Mouse (Mus musculus): ENCODE results near the gene AI467606. TPM values are rescaled to one million over a fixed set of nuclear protein-coding genes. Genes with fewer than 3 reads are reported as not detected.
A peak's percentile ranks its signal among the peaks of the same experiment; 100 is the strongest.
"Not testable (repeated sequence)": the region's sequence is repeated elsewhere in the genome, so short reads cannot be mapped to it uniquely, and the experiment has no call there.

AI467606 gene
- 1 to 10 TPM; 1.2 to 3.7 (median 2.3) TPM for total RNA-seq (2022)

- no peak for DNase-seq (ENCODE audit: low spot score in 2 of 2)
These were observed at the start of gene AI467606 for GRCm38 (mm10) chr7:127091114-127091896. AI467606 (plus strand) TSS chr7:127091359.

GRCm38 (mm10) chr7:127041851-127042672 lies 49.1 kb upstream of the AI467606 start, which contains the start of gene Kif22:
Kif22 (minus strand) TSS chr7:127042471.
- peak; percentile 78 to 88 for DNase-seq (ENCODE audit: low spot score in 2 of 2)

- DNase-seq (ENCODE audit: low spot score in 2 of 2): no peak
These were observed 36.1 kb upstream of the AI467606 start for GRCm38 (mm10) chr7:127055026-127055585.

DNA sequence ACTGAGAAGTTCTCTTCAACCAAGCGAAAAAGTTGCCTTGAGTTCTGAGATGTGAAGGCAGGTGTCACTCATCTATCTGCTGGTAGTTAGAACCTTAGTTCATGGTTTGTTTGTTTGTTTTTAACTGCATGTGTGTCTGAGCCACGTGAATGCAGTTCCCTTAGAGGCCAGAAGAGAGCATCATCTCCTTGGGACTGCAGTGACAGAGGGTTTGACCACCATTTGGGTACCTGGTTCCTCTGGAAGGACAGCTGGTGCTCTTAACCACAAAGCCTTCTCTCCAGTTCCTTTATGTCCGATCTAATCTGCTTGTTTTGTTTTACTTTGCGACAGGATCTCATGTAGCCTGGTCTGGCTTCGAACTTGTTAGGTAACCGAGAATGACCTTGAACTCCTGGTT lies 25.6 kb upstream of the AI467606 start:
- DNase-seq (ENCODE audit: low spot score in 2 of 2): no peak

DNA sequence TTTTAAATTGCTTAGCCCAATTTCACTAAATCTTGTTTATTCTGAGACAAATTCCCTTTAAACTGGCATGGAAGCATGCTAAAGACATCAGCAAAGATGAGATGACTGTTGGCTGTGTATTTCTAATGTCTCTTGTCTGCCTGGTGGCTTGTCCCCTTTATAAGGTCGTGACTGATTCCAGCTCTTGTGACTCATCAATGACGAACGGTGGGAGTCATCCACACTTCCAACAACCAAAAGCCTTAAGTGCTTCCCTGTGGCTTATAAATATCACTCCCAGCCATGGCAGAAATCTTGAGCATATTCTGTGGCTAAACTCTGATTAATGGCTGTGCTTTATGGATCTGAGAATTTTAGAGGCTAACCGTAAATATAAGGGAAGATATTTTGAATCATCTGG lies 24.8 kb upstream of the AI467606 start:
- no peak for DNase-seq (ENCODE audit: low spot score in 2 of 2)

- DNase-seq (ENCODE audit: low spot score in 2 of 2): no peak
These were observed 20.2 kb upstream of the AI467606 start for GRCm38 (mm10) chr7:127070871-127071413.

GRCm38 (mm10) chr7:127073221-127073620 lies 17.9 kb upstream of the AI467606 start:
- DNase-seq (ENCODE audit: low spot score in 2 of 2): no peak

DNA sequence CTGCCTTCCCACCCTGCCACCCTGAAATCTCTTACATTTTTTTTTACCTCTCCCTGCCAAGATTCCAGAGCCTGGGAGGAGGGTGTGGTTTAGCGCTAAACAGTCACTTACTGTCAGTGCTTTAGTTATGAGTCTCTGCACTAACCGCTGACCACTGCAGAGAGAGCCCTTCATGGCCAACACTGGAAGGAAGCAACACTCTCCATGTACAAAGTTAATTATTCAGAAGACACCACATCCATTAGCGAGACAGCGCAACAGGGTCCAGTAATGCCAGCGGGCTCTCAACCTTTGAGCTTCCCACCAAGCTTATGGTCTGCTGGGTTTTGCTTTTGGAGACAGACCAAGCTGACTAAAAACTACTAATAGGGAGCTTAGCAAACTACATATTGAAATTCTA lies 15.0 kb upstream of the AI467606 start:
- no peak for DNase-seq (ENCODE audit: low spot score in 2 of 2)

- DNase-seq (ENCODE audit: low spot score in 2 of 2): no peak
These were observed 13.5 kb upstream of the AI467606 start for GRCm38 (mm10) chr7:127077692-127078091.

- no peak for DNase-seq (ENCODE audit: low spot score in 2 of 2)
These were observed 11.1 kb upstream of the AI467606 start for GRCm38 (mm10) chr7:127080045-127080444.

- DNase-seq (ENCODE audit: low spot score in 2 of 2): no peak
These were observed 8.9 kb upstream of the AI467606 start for GRCm38 (mm10) chr7:127082271-127082670.

DNA sequence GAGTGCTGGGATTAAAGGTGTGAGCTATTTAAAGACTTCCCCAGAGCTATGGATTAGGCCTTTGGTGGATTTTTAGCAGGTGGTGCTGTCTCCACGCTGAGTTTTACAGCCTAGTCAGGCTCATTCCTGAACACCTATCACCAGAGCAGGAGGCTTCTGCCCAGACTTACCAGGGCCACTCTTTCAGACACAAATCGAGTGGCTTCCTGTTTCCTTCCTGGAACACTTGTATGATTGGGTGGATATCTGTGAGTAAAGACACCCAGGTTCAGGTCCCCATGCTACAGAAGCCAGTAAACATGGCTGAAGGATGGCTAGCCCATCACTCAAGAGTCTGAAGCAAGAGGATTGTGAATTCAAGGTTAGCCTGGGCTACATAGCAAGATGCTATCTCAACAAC lies 8.2 kb upstream of the AI467606 start:
- no peak for DNase-seq (ENCODE audit: low spot score in 2 of 2)

DNA sequence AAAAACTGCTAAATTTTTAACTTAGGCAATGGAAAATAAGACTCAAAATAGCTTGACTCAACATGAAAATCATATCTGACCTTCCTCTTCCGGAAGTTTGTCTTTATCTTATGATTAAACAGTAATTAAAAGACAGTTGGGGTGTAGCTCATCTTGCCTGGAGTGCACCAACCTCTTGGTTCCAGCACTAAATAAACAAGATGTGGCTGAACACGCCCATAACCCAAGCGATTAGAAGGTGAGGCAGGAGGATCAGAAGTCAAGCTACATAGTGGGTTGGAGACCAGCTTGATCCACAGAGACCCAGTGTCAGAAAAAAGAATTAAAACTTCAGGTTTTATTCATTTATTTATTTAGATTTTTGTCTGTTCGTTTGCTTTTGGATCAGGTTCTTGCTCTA lies 7.5 kb upstream of the AI467606 start:
- DNase-seq (ENCODE audit: low spot score in 2 of 2): no peak

DNA sequence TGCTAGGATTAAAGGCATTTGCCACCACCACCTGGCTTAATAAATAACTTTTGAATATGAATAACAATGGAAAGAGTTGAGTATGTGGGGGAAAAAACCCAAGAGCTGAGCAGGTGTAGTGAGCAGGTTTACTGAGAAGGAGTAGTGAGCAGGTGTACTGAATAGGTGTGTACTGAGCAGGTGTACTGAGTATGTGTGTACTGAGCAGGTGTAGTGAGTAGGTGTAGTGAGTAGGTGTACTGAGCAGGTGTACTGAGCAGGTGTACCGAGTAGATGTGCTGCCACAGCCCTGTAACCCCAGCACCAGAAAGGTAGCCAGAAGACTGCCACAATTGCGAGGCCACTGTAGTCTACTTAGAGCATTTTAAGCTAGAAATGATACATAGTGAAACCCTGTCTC lies 6.4 kb upstream of the AI467606 start:
- no peak for DNase-seq (ENCODE audit: low spot score in 2 of 2)

GRCm38 (mm10) chr7:127085751-127086150 lies 5.4 kb upstream of the AI467606 start:
- not testable (repeated sequence) for DNase-seq (ENCODE audit: low spot score in 2 of 2)

DNA sequence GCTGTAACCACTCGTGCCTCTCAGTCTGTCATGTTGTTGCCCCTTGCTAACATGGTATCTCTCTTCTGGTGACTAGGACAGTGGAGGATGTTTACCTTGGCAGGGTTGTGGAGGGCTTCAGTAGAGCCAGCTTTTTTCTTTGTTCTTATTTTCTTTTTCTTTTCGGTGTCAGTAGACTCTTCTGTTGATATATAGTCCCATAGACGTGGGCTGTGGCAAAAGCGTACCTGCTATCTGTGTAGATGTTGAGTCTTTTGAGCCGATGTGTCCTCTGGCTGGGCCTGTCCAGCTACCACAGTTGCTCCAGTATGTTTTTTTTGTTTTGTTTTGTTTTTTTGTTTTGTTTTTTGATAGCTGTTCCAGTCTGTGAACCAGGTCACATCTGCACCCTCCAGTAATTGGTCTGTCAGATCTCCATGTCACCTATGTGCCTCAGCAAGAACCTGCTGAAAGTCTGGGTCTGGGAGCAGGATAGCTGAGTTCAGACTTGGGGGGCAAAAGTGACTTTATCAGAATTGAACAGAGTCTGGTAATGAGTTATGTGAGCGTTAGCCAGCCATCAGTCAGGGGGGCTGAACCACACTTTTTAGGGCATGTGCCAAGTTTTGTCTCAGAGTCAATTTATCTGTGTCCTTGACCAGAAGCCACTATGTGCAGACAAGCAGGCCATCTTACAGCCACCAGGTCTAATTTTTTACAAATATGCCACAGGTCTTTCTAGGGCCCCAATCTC lies 3.7 kb upstream of the AI467606 start, which contains the start of gene Zg16:
Gene Zg16, minus strand, starts transcription at position 51 of the 733 bp plus-strand sequence.
- not testable (repeated sequence) for DNase-seq (ENCODE audit: low spot score in 2 of 2)

DNA sequence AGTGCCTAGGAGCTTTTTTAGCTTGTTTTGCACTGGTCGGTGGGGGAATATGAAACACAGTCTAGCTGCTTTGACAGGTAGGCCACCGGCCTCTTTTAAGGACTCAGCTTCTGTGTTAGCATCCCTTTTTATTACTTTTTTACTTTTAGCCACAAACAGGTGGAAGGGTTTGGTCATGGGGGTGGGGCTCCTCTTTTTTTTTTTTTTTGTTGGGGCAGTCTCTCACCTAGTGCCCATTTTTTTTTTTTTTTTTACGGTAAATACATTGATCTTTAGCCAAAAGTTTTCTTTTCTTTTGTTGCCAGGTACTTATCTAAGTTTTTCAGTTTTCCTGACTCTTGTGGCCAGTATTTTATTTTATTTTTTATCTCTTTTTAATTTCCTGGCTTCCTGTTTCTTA lies 3.1 kb upstream of the AI467606 start:
- no peak for DNase-seq (ENCODE audit: low spot score in 2 of 2)

GRCm38 (mm10) chr7:127088901-127089845 lies 2.0 kb upstream of the AI467606 start:
- DNase-seq (ENCODE audit: low spot score in 2 of 2): no peak

- no peak for DNase-seq (ENCODE audit: low spot score in 2 of 2)
These were observed 725 bp upstream of the AI467606 start for GRCm38 (mm10) chr7:127090154-127091113.

Data from layer of hippocampus, adult 8-10 months (tissue).